Mouse (Mus musculus) inflammation-experienced regulatory T-cells (primary cell): ENCODE measurements around the gene Mcts2. TPM values are rescaled to one million over a fixed set of nuclear protein-coding genes. Genes with fewer than 3 reads are reported as not detected.

Source experiments
- polyA plus RNA-seq, 2 experiments: library from polyadenylated mRNA; unstranded; fragments of 100-300 nt; shearing (Covaris generic); gene quantifications; one replicate each; pipeline ENCODE4 v1.2.1; 2017

Gene Mcts2
- polyA plus RNA-seq: 10 to 100 TPM in 1 of 2 experiments, 1 to 10 TPM in 1; 4.9 to 10.2 TPM

DNA sequence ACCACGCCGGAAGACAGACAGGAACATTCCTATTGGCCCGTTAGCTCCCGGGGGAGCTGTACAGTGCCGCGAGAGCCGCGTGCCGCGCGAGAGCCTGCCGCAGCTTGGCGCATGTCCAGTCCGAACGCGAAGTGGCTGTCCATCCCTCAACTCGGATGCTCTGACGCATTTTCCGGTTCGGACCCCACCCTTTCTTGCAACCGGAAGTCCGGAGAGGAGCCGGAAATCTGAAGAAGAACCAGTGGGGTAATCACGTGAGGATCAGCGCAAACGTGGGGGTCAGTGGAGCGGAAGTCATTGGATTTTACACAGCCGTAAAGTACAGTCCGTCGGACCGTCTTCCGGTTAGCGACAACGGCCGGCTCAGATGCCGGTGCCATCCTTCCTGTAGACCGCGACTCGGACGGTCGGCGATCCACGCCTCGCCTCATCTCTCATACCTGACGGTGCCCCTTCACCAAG, at the start of gene Mcts2:
TSS of gene Mcts2 (plus strand) at position 230 of the 462 bp plus-strand sequence.

DNA sequence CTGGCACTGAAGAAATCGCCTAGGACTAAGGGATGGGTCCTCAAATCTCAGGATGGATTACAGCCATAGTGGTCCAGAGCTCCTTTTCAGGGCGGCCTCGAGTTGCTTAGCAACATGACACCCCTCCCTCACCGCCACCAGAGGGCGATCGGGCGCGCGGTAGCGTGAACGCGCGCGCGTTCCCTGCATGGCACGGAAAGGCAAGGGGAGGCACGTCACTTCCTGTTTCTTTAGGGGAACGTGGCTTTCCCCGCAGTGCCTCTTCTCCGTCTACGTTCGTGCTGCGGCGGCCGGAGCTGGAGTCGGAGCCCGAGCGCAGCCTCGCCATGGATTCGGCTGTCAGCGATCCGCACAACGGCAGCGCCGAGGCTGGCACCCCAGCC, 17.6 kb upstream of the Mcts2 start, which contains the start of gene H13:
TSS of gene H13 (plus strand) at position 206 of the 383 bp plus-strand sequence.

DNA sequence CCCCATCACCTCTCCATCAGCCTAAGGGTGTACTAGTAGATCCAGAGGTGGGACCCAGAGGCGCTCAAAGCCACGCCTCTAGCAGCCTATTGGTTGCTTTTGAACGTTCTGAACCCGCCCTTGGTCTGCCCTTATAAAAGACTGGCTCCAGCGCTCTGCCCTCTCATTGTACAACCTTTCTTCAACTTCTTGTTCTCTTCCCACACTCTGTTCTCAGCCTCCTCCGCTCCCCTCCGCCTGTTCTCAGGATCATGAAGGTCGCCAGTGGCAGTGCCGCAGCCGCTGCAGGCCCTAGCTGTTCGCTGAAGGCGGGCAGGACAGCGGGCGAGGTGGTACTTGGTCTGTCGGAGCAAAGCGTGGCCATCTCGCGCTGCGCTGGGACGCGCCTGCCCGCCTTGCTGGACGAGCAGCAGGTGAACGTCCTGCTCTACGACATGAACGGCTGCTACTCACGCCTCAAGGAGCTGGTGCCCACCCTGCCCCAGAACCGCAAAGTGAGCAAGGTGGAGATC, 49.3 kb downstream of the Mcts2 start, which contains the start of gene Id1:
TSS of gene Id1 (plus strand) at position 162 of the 512 bp plus-strand sequence.

Other genes starting within 250 kb of the Mcts2 start
- gene Defb23, start 222.4 kb upstream of the Mcts2 start, polyA plus RNA-seq: not detected
- gene Defb20, start 210.0 kb upstream of the Mcts2 start, polyA plus RNA-seq: not detected
- under 1 TPM in 1 of 2 experiments, not detected in 1; 0.93 TPM for gene Defb22, start 196.9 kb upstream of the Mcts2 start, polyA plus RNA-seq
- not detected for gene Defb26, start 175.3 kb upstream of the Mcts2 start, polyA plus RNA-seq
- not detected for gene Defb28, start 168.8 kb upstream of the Mcts2 start, polyA plus RNA-seq
- not detected for gene Defb29, start 146.9 kb upstream of the Mcts2 start, polyA plus RNA-seq
- gene Gm17416, start 117.7 kb upstream of the Mcts2 start, polyA plus RNA-seq: not detected
- gene Defb21, start 114.3 kb upstream of the Mcts2 start, polyA plus RNA-seq: not detected
- gene Defb19, start 106.7 kb upstream of the Mcts2 start, polyA plus RNA-seq: 1 to 10 TPM in 1 of 2 experiments, not detected in 1; 1.0 TPM
- gene Defb45, start 87.6 kb upstream of the Mcts2 start, polyA plus RNA-seq: not detected
- under 1 TPM in 1 of 2 experiments, not detected in 1; 0.86 TPM for gene Defb36, start 82.7 kb upstream of the Mcts2 start, polyA plus RNA-seq
- not detected for gene Defb25, start 64.0 kb upstream of the Mcts2 start, polyA plus RNA-seq
- gene Rem1, start 60.1 kb upstream of the Mcts2 start, polyA plus RNA-seq: not detected
- 100 to 1,000 TPM; 196 to 218 TPM for gene H13, start 17.6 kb upstream of the Mcts2 start, polyA plus RNA-seq
- under 1 TPM; 0.40 to 0.46 TPM for gene Id1, start 49.2 kb downstream of the Mcts2 start, polyA plus RNA-seq
- 1 to 10 TPM in 1 of 2 experiments, under 1 TPM in 1; 0.36 to 1.8 TPM for gene Cox4i2, start 67.1 kb downstream of the Mcts2 start, polyA plus RNA-seq
- gene Bcl2l1, start 144.7 kb downstream of the Mcts2 start, polyA plus RNA-seq: 10 to 100 TPM; 39.2 to 67.9 TPM
- 1 to 10 TPM; 2.2 to 3.7 TPM for gene Tpx2, start 160.9 kb downstream of the Mcts2 start, polyA plus RNA-seq
- under 1 TPM in 1 of 2 experiments, not detected in 1; 0.24 TPM for gene Mylk2, start 224.3 kb downstream of the Mcts2 start, polyA plus RNA-seq
- gene Foxs1, start 246.2 kb downstream of the Mcts2 start, polyA plus RNA-seq: under 1 TPM; 0.52 to 0.65 TPM